Mouse (Mus musculus) stomach, postnatal 0 days (tissue): ENCODE measurements around the gene Pkp1.

Source experiments
- CTCF ChIP-seq: IDR thresholded peaks from 2 replicates; pipeline ENCODE4 v1.5.1; 2016; ENCODE audit warnings: antibody characterized with exemption, low read depth, mild to moderate bottlenecking, moderate library complexity
- EP300 ChIP-seq: optimal IDR thresholded peaks from 2 replicates; pipeline ENCODE3; 2016; ENCODE audit warnings: antibody characterized with exemption

- TF ChIP-seq CTCF (no peak), EP300 (no peak)
Observed at GRCm38 (mm10) chr1:135846632-135847031, 72.4 kb downstream of the Pkp1 start.
